Mouse (Mus musculus): Measurements from ENCODE around the gene Tusc2.

DNA sequence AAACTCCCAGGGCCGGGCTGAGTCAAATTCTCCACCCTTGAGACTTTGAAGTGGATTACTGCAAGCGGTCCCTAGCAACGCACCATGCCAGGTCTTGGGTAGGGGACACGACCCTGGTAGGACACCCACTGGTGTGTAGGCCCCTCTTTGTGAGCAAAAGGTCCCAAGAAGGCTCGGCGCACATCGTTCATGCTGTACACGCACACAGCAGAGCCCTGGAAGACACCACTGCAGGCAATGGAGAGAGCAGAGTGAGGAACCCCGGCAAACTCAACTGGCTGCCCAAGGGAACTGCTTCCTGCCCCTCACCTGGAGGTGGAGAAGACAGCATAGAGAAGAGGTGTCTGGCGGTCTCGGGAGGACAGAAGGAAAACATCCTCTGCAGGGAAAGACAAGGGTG lies 38.2 kb downstream of the Tusc2 start:
- no peak for TF ChIP-seq CTCF (IDR thresholded peaks at IDR 0.05; ENCODE audit: low read depth, low read length)
- TF ChIP-seq POLR2A (IDR thresholded peaks at IDR 0.05; ENCODE audit: borderline replicate concordance, low read depth, low read length) = no peak
